Mouse (Mus musculus) erythroid progenitor cell, adult 5-6 weeks (primary cell): ENCODE data around the gene Cdc42ep1. TPM values are rescaled to one million over a fixed set of nuclear protein-coding genes. Genes with fewer than 3 reads are reported as not detected.
"Not testable (repeated sequence)": the region's sequence is repeated elsewhere in the genome, so short reads cannot be mapped to it uniquely, and the experiment has no call there.

ENCODE experiments used
- ATAC-seq: replicated peaks from 2 replicates; pipeline ENCODE4 v1.8.0; 2016; ENCODE audit warnings: moderate number of reproducible peaks, mild to moderate bottlenecking, moderate TSS enrichment, inconsistent platforms; ENCODE audit not compliant: poor library complexity, low FRiP score, severe bottlenecking
- total RNA-seq, 2 experiments: library from RNA; stranded (forward) in 1 of 2; stranded (reverse) in 1 of 2; fragments of 150-400 nt in 1 of 2; fragments of 186-747, 209-891 nt in 1 of 2; gene quantifications; 2 replicates each; pipeline versions ENCODE4 v1.2.3 to v1.2.4; 2015 to 2017; ENCODE audit warnings: low replicate concordance in 2 of 2

Cdc42ep1 gene
- total RNA-seq, 2 experiments from 2014 or later = not detected

- ATAC-seq = no peak
Observed at GRCm38 (mm10) chr15:78845321-78845720, 2.9 kb downstream of the Cdc42ep1 start.

GRCm38 (mm10) chr15:78845867-78846266, 3.4 kb downstream of the Cdc42ep1 start:
- no peak for ATAC-seq

- no peak for ATAC-seq
Observed at GRCm38 (mm10) chr15:78846352-78846751, 3.9 kb downstream of the Cdc42ep1 start.

GRCm38 (mm10) chr15:78846805-78847204, 4.4 kb downstream of the Cdc42ep1 start:
- ATAC-seq = not testable (repeated sequence)

- peak; percentile 52; the same call in 1 of the 2 replicates for ATAC-seq
Observed at GRCm38 (mm10) chr15:78848467-78848866, 6.0 kb downstream of the Cdc42ep1 start.

- ATAC-seq = no peak
Observed at GRCm38 (mm10) chr15:78849485-78849884, 7.1 kb downstream of the Cdc42ep1 start.

- ATAC-seq = no peak
Observed at GRCm38 (mm10) chr15:78850059-78850824, 7.8 kb downstream of the Cdc42ep1 start.

GRCm38 (mm10) chr15:78850944-78851343, 8.5 kb downstream of the Cdc42ep1 start:
- ATAC-seq = no peak

GRCm38 (mm10) chr15:78851505-78852153, 9.2 kb downstream of the Cdc42ep1 start:
- ATAC-seq = peak; percentile 88

- no peak for ATAC-seq
Observed at GRCm38 (mm10) chr15:78855303-78855965, 13.0 kb downstream of the Cdc42ep1 start, which contains the start of gene Lgals2. Lgals2 (minus strand) TSS chr15:78855529.

GRCm38 (mm10) chr15:78857009-78857408, 14.6 kb downstream of the Cdc42ep1 start:
- no peak for ATAC-seq

- ATAC-seq = no peak
Observed at GRCm38 (mm10) chr15:78859311-78859710, 16.9 kb downstream of the Cdc42ep1 start.

- ATAC-seq = no peak
Observed at GRCm38 (mm10) chr15:78859714-78860113, 17.3 kb downstream of the Cdc42ep1 start.

GRCm38 (mm10) chr15:78862280-78862679, 19.9 kb downstream of the Cdc42ep1 start:
- no peak for ATAC-seq

- no peak for ATAC-seq
Observed at GRCm38 (mm10) chr15:78863154-78863553, 20.7 kb downstream of the Cdc42ep1 start.

GRCm38 (mm10) chr15:78863852-78864253, 21.4 kb downstream of the Cdc42ep1 start:
- no peak for ATAC-seq

- ATAC-seq = no peak
Observed at GRCm38 (mm10) chr15:78868398-78868797, 26.0 kb downstream of the Cdc42ep1 start.

- ATAC-seq = no peak
Observed at GRCm38 (mm10) chr15:78868826-78869233, 26.4 kb downstream of the Cdc42ep1 start.

GRCm38 (mm10) chr15:78869775-78870174, 27.4 kb downstream of the Cdc42ep1 start:
- ATAC-seq = 0 out of 2 replicates have a peak, but pooled peaks have one; percentile 58

GRCm38 (mm10) chr15:78872021-78872608, 29.7 kb downstream of the Cdc42ep1 start:
- ATAC-seq = no peak
